Mouse (Mus musculus): ENCODE measurements around the gene Anapc15. TPM values are rescaled to one million over a fixed set of nuclear protein-coding genes. Genes with fewer than 3 reads are reported as not detected.

Anapc15 gene
- polyA plus RNA-seq, 1 experiment from 2014 or later = 77.1 TPM

DNA sequence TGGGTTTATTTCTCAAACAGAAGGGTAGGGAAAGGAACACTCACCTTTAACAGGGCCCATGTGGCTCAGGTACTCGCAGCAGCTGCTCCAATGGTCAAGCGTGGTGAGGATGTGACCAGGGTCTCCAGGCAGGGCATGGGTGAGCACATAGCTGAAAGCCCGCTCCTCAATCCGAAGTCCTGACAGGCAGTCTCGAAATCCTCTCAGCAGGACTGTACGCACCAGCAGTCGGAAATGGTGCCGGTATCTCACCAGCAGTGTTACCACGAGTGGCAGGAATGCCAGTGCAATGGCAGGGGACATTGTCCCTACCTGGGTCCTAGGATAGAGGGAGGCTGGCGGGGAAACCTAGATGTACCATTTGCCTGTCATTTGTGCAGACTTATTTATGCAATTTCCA lies 38.5 kb downstream of the Anapc15 start:
- no peak overlapping the region for H3K9ac ChIP-seq (replicated peaks; ENCODE audit: low read length)
- no peaks in the 10 kb centered on the region for H3K36me3 ChIP-seq (ENCODE audit: control insufficient read depth, insufficient read depth, low read length)
- 93% methylated on average over 10 of the region's 10 CpGs for WGBS
- no peak overlapping the region for H3K4me3 ChIP-seq (replicated peaks; ENCODE audit: low read depth, low read length)
- H3K27me3 ChIP-seq (ENCODE audit: control insufficient read depth, insufficient read depth, low read length) = no peaks in the 10 kb centered on the region
- H3K9me3 ChIP-seq (ENCODE audit: control insufficient read depth, low read length) = no peaks in the 10 kb centered on the region
- no peak overlapping the region for H3K27ac ChIP-seq (replicated peaks; ENCODE audit: low read depth, low read length)
- no peak overlapping the region for H3K4me2 ChIP-seq (ENCODE audit: low read length)
- no peak for DNase-seq
- peaks cover 13% of the 10 kb centered on the region; the same call in 1 of the 2 replicates for H3K4me1 ChIP-seq (ENCODE audit: control insufficient read depth, insufficient read depth, low read length)
- no peak for ATAC-seq (ENCODE audit: low FRiP score, low TSS enrichment)

- Histone ChIP-seq H3K4me2 (ENCODE audit: low read length) (no peak overlapping the region), H3K36me3 (ENCODE audit: control insufficient read depth, insufficient read depth, low read length) (no peaks in the 10 kb centered on the region), H3K4me3 (replicated peaks; ENCODE audit: low read depth, low read length) (no peak overlapping the region), H3K4me1 (ENCODE audit: control insufficient read depth, insufficient read depth, low read length) (0 out of 2 replicates have a peak, but pooled peaks cover 13% of the 10 kb centered on the region), H3K9me3 (ENCODE audit: control insufficient read depth, low read length) (no peaks in the 10 kb centered on the region), H3K27ac (replicated peaks; ENCODE audit: low read depth, low read length) (no peak overlapping the region), H3K27me3 (ENCODE audit: control insufficient read depth, insufficient read depth, low read length) (no peaks in the 10 kb centered on the region), H3K9ac (replicated peaks; ENCODE audit: low read length) (no peak overlapping the region)
- ATAC-seq (ENCODE audit: low FRiP score, low TSS enrichment) = no peak
- DNase-seq = no peak
Measured at GRCm38 (mm10) chr7:101902846-101903245, 39.3 kb downstream of the Anapc15 start.

GRCm38 (mm10) chr7:101905561-101906286 lies 42.2 kb downstream of the Anapc15 start, which contains the start of gene Lamtor1:
Gene Lamtor1 (plus strand): TSS chr7:101905904.
- Histone ChIP-seq H3K27ac (replicated peaks; ENCODE audit: low read depth, low read length) (peak within 1 kb of the TSS; percentile 96), H3K4me3 (replicated peaks; ENCODE audit: low read depth, low read length) (peak within 1 kb of the TSS; percentile 79), H3K4me2 (ENCODE audit: low read length) (peak within 1 kb of the TSS; percentile 83), H3K9me3 (ENCODE audit: control insufficient read depth, low read length) (no peaks in the 10 kb centered on the region), H3K36me3 (ENCODE audit: control insufficient read depth, insufficient read depth, low read length) (peaks cover 12% of the 10 kb centered on the region), H3K9ac (replicated peaks; ENCODE audit: low read length) (peak within 1 kb of the TSS; percentile 88), H3K4me1 (ENCODE audit: control insufficient read depth, insufficient read depth, low read length) (0 out of 2 replicates have a peak, but pooled peaks cover 13% of the 10 kb centered on the region), H3K27me3 (ENCODE audit: control insufficient read depth, insufficient read depth, low read length) (no peaks in the 10 kb centered on the region)
- DNase-seq = peak; percentile 100
- under 1% methylated on average over 58 of the region's 61 CpGs for WGBS
- peak; percentile 99 for ATAC-seq (ENCODE audit: low FRiP score, low TSS enrichment)

GRCm38 (mm10) chr7:101906287-101906681 lies 42.8 kb downstream of the Anapc15 start, which contains the start of gene Tomt:
Gene Tomt (minus strand): TSS chr7:101906359.
- ATAC-seq (ENCODE audit: low FRiP score, low TSS enrichment) (no peak), DNase-seq (no peak)
- Histone ChIP-seq H3K27me3 (ENCODE audit: control insufficient read depth, insufficient read depth, low read length) (no peaks in the 10 kb centered on the region), H3K36me3 (ENCODE audit: control insufficient read depth, insufficient read depth, low read length) (peaks cover 17% of the 10 kb centered on the region), H3K4me3 (replicated peaks; ENCODE audit: low read depth, low read length) (peak within 1 kb of the TSS; percentile 79), H3K4me1 (ENCODE audit: control insufficient read depth, insufficient read depth, low read length) (0 out of 2 replicates have a peak, but pooled peaks cover 13% of the 10 kb centered on the region), H3K9me3 (ENCODE audit: control insufficient read depth, low read length) (no peaks in the 10 kb centered on the region), H3K27ac (replicated peaks; ENCODE audit: low read depth, low read length) (peak within 1 kb of the TSS; percentile 96), H3K4me2 (ENCODE audit: low read length) (peak within 1 kb of the TSS; percentile 83), H3K9ac (replicated peaks; ENCODE audit: low read length) (peak within 1 kb of the TSS; percentile 88)
- 21% methylated on average over 11 of the region's 11 CpGs for WGBS

DNA sequence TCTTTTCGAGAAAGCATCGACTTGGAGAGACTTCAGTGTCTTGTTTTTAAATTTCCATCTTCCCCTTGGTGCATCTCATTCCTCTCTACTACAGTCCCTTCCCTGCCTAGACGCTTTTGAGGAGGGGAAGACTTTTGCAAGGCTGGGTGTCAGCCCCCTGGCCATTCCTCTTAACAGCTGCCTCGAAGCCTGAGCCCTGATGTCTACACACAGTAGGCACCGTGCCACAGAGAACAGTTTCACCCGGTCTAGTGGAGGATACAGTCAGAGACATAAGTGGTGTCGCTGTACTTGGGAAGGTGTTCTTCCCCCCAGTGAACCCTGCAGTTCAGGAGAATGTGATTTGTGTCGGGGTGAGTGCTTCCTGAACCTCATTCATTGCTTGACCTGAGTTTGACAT lies 43.2 kb downstream of the Anapc15 start:
- no peak for DNase-seq
- Histone ChIP-seq H3K27ac (replicated peaks; ENCODE audit: low read depth, low read length) (no peak overlapping the region), H3K9ac (replicated peaks; ENCODE audit: low read length) (0 out of 2 replicates have a peak overlapping the region, but pooled peaks have one; percentile 88)

GRCm38 (mm10) chr7:101908367-101908766 lies 44.9 kb downstream of the Anapc15 start:
- Histone ChIP-seq H3K27me3 (ENCODE audit: control insufficient read depth, insufficient read depth, low read length) (no peaks in the 10 kb centered on the region), H3K9me3 (ENCODE audit: control insufficient read depth, low read length) (no peaks in the 10 kb centered on the region), H3K36me3 (ENCODE audit: control insufficient read depth, insufficient read depth, low read length) (peaks cover 38% of the 10 kb centered on the region), H3K4me1 (ENCODE audit: control insufficient read depth, insufficient read depth, low read length) (0 out of 2 replicates have a peak, but pooled peaks cover 13% of the 10 kb centered on the region), H3K4me2 (ENCODE audit: low read length) (no peak overlapping the region), H3K9ac (replicated peaks; ENCODE audit: low read length) (no peak overlapping the region; the same call in 1 of the 2 replicates), H3K4me3 (replicated peaks; ENCODE audit: low read depth, low read length) (no peak overlapping the region), H3K27ac (replicated peaks; ENCODE audit: low read depth, low read length) (no peak overlapping the region)
- WGBS = 82% methylated on average over 4 of the region's 4 CpGs
- DNase-seq = no peak
- ATAC-seq (ENCODE audit: low FRiP score, low TSS enrichment) = no peak

More for the DNA sequence above, 43.2 kb downstream of the Anapc15 start:
- WGBS = 83% methylated on average over 8 of the region's 8 CpGs
- ATAC-seq (ENCODE audit: low FRiP score, low TSS enrichment) = no peak
- Histone ChIP-seq H3K36me3 (ENCODE audit: control insufficient read depth, insufficient read depth, low read length) (peaks cover 21% of the 10 kb centered on the region), H3K4me3 (replicated peaks; ENCODE audit: low read depth, low read length) (peak overlapping the region; percentile 79), H3K4me2 (ENCODE audit: low read length) (peak overlapping the region; percentile 67), H3K9me3 (ENCODE audit: control insufficient read depth, low read length) (no peaks in the 10 kb centered on the region), H3K27me3 (ENCODE audit: control insufficient read depth, insufficient read depth, low read length) (no peaks in the 10 kb centered on the region), H3K4me1 (ENCODE audit: control insufficient read depth, insufficient read depth, low read length) (0 out of 2 replicates have a peak, but pooled peaks cover 13% of the 10 kb centered on the region)

DNA sequence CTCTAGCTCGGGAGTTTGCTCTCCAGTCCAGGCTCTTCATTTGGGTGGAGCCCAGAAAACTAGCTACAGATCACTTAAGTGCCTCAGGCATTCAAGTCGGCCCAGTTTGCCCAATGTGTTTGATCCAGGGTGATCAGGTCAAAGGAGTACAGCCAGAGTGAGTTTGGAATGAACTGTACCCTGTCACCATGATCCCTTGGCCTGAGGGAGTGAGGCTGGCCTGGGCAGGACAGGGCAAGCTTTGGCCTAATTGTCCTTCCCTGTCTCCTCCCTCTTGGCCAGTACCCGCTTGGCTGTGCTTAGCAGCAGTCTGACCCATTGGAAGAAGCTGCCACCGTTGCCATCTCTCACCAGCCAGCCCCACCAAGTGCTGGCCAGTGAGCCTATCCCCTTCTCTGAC lies 46.6 kb downstream of the Anapc15 start:
- no peak for DNase-seq
- no peak for ATAC-seq (ENCODE audit: low FRiP score, low TSS enrichment)
- Histone ChIP-seq H3K27ac (replicated peaks; ENCODE audit: low read depth, low read length) (no peak overlapping the region), H3K4me3 (replicated peaks; ENCODE audit: low read depth, low read length) (no peak overlapping the region), H3K36me3 (ENCODE audit: control insufficient read depth, insufficient read depth, low read length) (peaks cover 45% of the 10 kb centered on the region), H3K9ac (replicated peaks; ENCODE audit: low read length) (no peak overlapping the region), H3K4me1 (ENCODE audit: control insufficient read depth, insufficient read depth, low read length) (0 out of 2 replicates have a peak, but pooled peaks cover 10% of the 10 kb centered on the region), H3K27me3 (ENCODE audit: control insufficient read depth, insufficient read depth, low read length) (no peaks in the 10 kb centered on the region), H3K4me2 (ENCODE audit: low read length) (no peak overlapping the region), H3K9me3 (ENCODE audit: control insufficient read depth, low read length) (no peaks in the 10 kb centered on the region)
- WGBS = 90% methylated on average over 4 of the region's 4 CpGs

DNA sequence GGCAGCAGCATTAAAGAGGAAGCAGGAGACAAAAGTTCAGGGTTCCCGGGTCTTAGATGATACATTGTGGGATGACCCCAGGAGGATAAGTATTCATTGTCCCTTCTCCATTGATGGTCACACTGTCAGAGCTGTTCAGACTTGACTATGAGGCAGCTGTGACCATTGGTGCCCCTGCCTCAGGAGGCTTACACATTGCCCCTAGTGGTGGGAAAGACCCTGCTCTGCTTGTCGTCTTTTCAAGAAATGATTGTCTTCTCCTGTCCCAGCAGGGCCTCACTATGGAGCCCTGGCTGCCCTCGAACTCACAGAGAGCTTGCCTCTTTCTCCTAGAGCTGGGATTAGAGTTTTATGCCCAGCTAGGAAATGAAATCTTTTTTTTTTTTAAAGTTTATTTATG lies 48.5 kb downstream of the Anapc15 start:
- Histone ChIP-seq H3K27ac (replicated peaks; ENCODE audit: low read depth, low read length) (no peak overlapping the region), H3K9me3 (ENCODE audit: control insufficient read depth, low read length) (no peaks in the 10 kb centered on the region), H3K9ac (replicated peaks; ENCODE audit: low read length) (no peak overlapping the region), H3K27me3 (ENCODE audit: control insufficient read depth, insufficient read depth, low read length) (no peaks in the 10 kb centered on the region), H3K36me3 (ENCODE audit: control insufficient read depth, insufficient read depth, low read length) (peaks cover 45% of the 10 kb centered on the region), H3K4me1 (ENCODE audit: control insufficient read depth, insufficient read depth, low read length) (no peaks in the 10 kb centered on the region), H3K4me2 (ENCODE audit: low read length) (no peak overlapping the region), H3K4me3 (replicated peaks; ENCODE audit: low read depth, low read length) (no peak overlapping the region)
- ATAC-seq (ENCODE audit: low FRiP score, low TSS enrichment) (no peak), DNase-seq (no peak)
- 57% methylated on average over 3 of the region's 3 CpGs for WGBS

DNA sequence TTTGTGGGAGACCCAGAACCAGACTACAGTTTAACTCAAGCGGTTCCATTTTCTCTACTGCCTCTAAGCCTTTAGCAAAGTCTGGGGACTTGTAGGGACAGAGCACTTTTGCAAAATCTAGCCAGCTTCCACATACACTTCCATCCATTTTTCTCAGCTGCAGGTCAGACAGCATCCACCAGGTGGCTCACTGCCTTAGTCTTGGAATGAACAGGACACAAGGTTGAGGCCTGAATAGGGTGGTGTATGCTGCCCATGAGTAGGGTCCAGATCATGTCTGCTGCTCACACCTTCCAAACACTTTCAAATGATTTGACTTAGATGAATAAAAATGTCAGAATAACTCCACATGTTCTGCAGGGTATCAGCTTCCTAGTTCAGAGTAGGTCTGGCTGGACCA lies 54.6 kb downstream of the Anapc15 start:
- H3K36me3 ChIP-seq (ENCODE audit: control insufficient read depth, insufficient read depth, low read length) = peaks cover 10% of the 10 kb centered on the region
- no peak overlapping the region for H3K4me2 ChIP-seq (ENCODE audit: low read length)
- peak; percentile 57; the same call in 1 of the 2 replicates for ATAC-seq (ENCODE audit: low FRiP score, low TSS enrichment)
- no peaks in the 10 kb centered on the region for H3K9me3 ChIP-seq (ENCODE audit: control insufficient read depth, low read length)
- no peak overlapping the region for H3K4me3 ChIP-seq (replicated peaks; ENCODE audit: low read depth, low read length)
- no peaks in the 10 kb centered on the region for H3K4me1 ChIP-seq (ENCODE audit: control insufficient read depth, insufficient read depth, low read length)
- no peaks in the 10 kb centered on the region for H3K27me3 ChIP-seq (ENCODE audit: control insufficient read depth, insufficient read depth, low read length)
- peak; percentile 85 for DNase-seq
- WGBS = 15% methylated on average over 1 of the region's 1 CpGs
- H3K27ac ChIP-seq (replicated peaks; ENCODE audit: low read depth, low read length) = no peak overlapping the region
- H3K9ac ChIP-seq (replicated peaks; ENCODE audit: low read length) = no peak overlapping the region
